ENCODE assay signal across 10 mouse cellular contexts in genomic region chr10:70800736-70801306, GRCm38 (mm10).
DNase-seq lines count a peak whose midpoint lies in the region; ATAC-seq and TF ChIP-seq lines count a peak whose summit lies in the region.
"Had no signal": no experiment of that assay in that cellular context is flagged by ENCODE, and none has a peak within 500 bp of the region (broad histone marks: within the 10 kb centered on the region; RNA-seq: fewer than 3 reads in every experiment).

No protein-coding gene starts in this region.

- no peak for TF ChIP-seq CTCF in cortical plate, adult 2 months (IDR thresholded peaks at IDR 0.05; ENCODE audit: extremely low read depth, insufficient read depth, low read length)

- no peak overlapping the region for H3K4me3 ChIP-seq in heart, embryonic 11.5 days (ENCODE audit: low read depth, low read length)
- no peak overlapping the region for H3K4me3 ChIP-seq in cortical plate, adult 2 months (ENCODE audit: insufficient read depth, low read length)
- no peak overlapping the region for H3K4me3 ChIP-seq in hindbrain, embryonic 16.5 days (ENCODE audit: low read length)
- H3K4me3 ChIP-seq in midbrain, embryonic 13.5 days (replicated peaks), result no peak overlapping the region
- H3K4me3 ChIP-seq: embryonic facial prominence, embryonic 15.5 days; heart, embryonic 13.5 days had no signal

- no peaks in the 10 kb centered on the region for H3K36me3 ChIP-seq in heart, embryonic 11.5 days (ENCODE audit: control insufficient read depth, insufficient read depth, low read length)
- H3K36me3 ChIP-seq in hindbrain, embryonic 16.5 days (ENCODE audit: control insufficient read depth, insufficient read depth, low read length), result no peaks in the 10 kb centered on the region
- no peaks in the 10 kb centered on the region for H3K36me3 ChIP-seq in midbrain, embryonic 13.5 days
- H3K36me3 ChIP-seq: embryonic facial prominence, embryonic 15.5 days; heart, embryonic 13.5 days had no signal

- WGBS in heart, embryonic 11.5 days (ENCODE audit: insufficient replicate concordance), result 55% methylated on average over 11 of the region's 11 CpGs
- WGBS in hindbrain, embryonic 16.5 days, result 58% methylated on average over 11 of the region's 11 CpGs
- 77% methylated on average over 11 of the region's 11 CpGs for WGBS in midbrain, embryonic 13.5 days

- peak; percentile 26 for DNase-seq in heart, postnatal 4 days
- DNase-seq in urinary bladder, postnatal 14 days (ENCODE audit: low spot score), result no peak
- no peak for DNase-seq in cerebellum, adult 18-20 months
- no peak for DNase-seq in urinary bladder, adult 2 months (ENCODE audit: low spot score)

- no peaks in the 10 kb centered on the region for H3K4me1 ChIP-seq in heart, embryonic 11.5 days (ENCODE audit: control insufficient read depth, insufficient read depth, low read length)
- H3K4me1 ChIP-seq in cortical plate, adult 2 months (ENCODE audit: control insufficient read depth, insufficient read depth, low read length), result peaks cover 10% of the 10 kb centered on the region; the same call in 1 of the 2 replicates
- peaks cover 7% of the 10 kb centered on the region for H3K4me1 ChIP-seq in hindbrain, embryonic 16.5 days (ENCODE audit: control insufficient read depth, insufficient read depth, low read depth, low read length)
- H3K4me1 ChIP-seq in midbrain, embryonic 13.5 days (replicated peaks), result no peaks in the 10 kb centered on the region
- H3K4me1 ChIP-seq: embryonic facial prominence, embryonic 15.5 days had no signal

- TF ChIP-seq POLR2A in cortical plate, adult 2 months (IDR thresholded peaks at IDR 0.05; ENCODE audit: extremely low read depth, insufficient read depth, low read length), result no peak

- no peak overlapping the region for H3K4me2 ChIP-seq in heart, embryonic 11.5 days
- no peak overlapping the region for H3K4me2 ChIP-seq in hindbrain, embryonic 16.5 days (ENCODE audit: low read length)
- no peak overlapping the region for H3K4me2 ChIP-seq in midbrain, embryonic 13.5 days (replicated peaks)
- H3K4me2 ChIP-seq: embryonic facial prominence, embryonic 15.5 days; heart, embryonic 13.5 days had no signal

- no peaks in the 10 kb centered on the region for H3K9me3 ChIP-seq in heart, embryonic 11.5 days (replicated peaks; ENCODE audit: control insufficient read depth, low read length)
- H3K9me3 ChIP-seq in hindbrain, embryonic 16.5 days (ENCODE audit: control insufficient read depth, low read length), result no peaks in the 10 kb centered on the region
- H3K9me3 ChIP-seq in midbrain, embryonic 13.5 days, result no peaks in the 10 kb centered on the region
- H3K9me3 ChIP-seq: embryonic facial prominence, embryonic 15.5 days; heart, embryonic 13.5 days had no signal

- no peak overlapping the region for H3K27ac ChIP-seq in heart, embryonic 11.5 days (ENCODE audit: low read depth, low read length)
- peak overlapping the region; percentile 13 for H3K27ac ChIP-seq in cortical plate, adult 2 months (ENCODE audit: insufficient read depth, low read length)
- peak overlapping the region; percentile 9 for H3K27ac ChIP-seq in hindbrain, embryonic 16.5 days (ENCODE audit: low read depth, low read length)
- 0 out of 2 replicates have a peak overlapping the region, but pooled peaks have one; percentile 1 for H3K27ac ChIP-seq in midbrain, embryonic 13.5 days
- H3K27ac ChIP-seq: embryonic facial prominence, embryonic 15.5 days; heart, embryonic 13.5 days had no signal

- H3K9ac ChIP-seq in heart, embryonic 11.5 days (ENCODE audit: low read depth, low read length), result no peak overlapping the region
- H3K9ac ChIP-seq in hindbrain, embryonic 16.5 days (ENCODE audit: low read depth, low read length), result peak overlapping the region; percentile 3; the same call in 1 of the 2 replicates
- no peak overlapping the region for H3K9ac ChIP-seq in midbrain, embryonic 13.5 days (replicated peaks)
- H3K9ac ChIP-seq: embryonic facial prominence, embryonic 15.5 days; heart, embryonic 13.5 days had no signal

- H3K27me3 ChIP-seq in heart, embryonic 11.5 days (ENCODE audit: control insufficient read depth, insufficient read depth, low read length), result no peaks in the 10 kb centered on the region
- H3K27me3 ChIP-seq in hindbrain, embryonic 16.5 days (replicated peaks; ENCODE audit: control insufficient read depth, insufficient read depth, low read length), result no peaks in the 10 kb centered on the region
- no peaks in the 10 kb centered on the region for H3K27me3 ChIP-seq in midbrain, embryonic 13.5 days
- H3K27me3 ChIP-seq: embryonic facial prominence, embryonic 15.5 days; heart, embryonic 13.5 days had no signal

- ATAC-seq in heart, embryonic 11.5 days (replicated peaks; ENCODE audit: insufficient number of reproducible peaks, low FRiP score, low TSS enrichment), result no peak
- ATAC-seq in hindbrain, embryonic 16.5 days, result peak; percentile 71; the same call in 1 of the 2 replicates
- 0 out of 2 replicates have a peak, but pooled peaks have one; percentile 27 for ATAC-seq in midbrain, embryonic 13.5 days
